Mouse (Mus musculus) CH12.LX (cell line): Measurements from ENCODE around the gene Ggcx. TPM values are rescaled to one million over a fixed set of nuclear protein-coding genes. Genes with fewer than 3 reads are reported as not detected.

Source experiments
- DNase-seq: peaks from one replicate; pipeline ENCODE4 v3.0.0-alpha.2; 2013; ENCODE audit errors: extremely low read depth
- H3K27ac ChIP-seq: 2 replicates; pipeline ENCODE4 v1.5.1; 2012; ENCODE audit warnings: low read depth, mild to moderate bottlenecking, control low read depth, moderate library complexity; ENCODE audit not compliant: insufficient read depth
- H3K27me3 ChIP-seq: replicated peaks from 2 replicates; pipeline ENCODE3; 2012; ENCODE audit warnings: inconsistent platforms
- H3K36me3 ChIP-seq, 2 experiments: replicated peaks in 1 of 2; 2 replicates each; pipeline versions ENCODE3 to v1.6.1; 2012; ENCODE audit warnings: inconsistent platforms in 1 of 2, low read length in 1 of 2, mild to moderate bottlenecking in 1 of 2, mixed read lengths in 1 of 2, moderate library complexity in 1 of 2; ENCODE audit not compliant: control insufficient read depth in 1 of 2, insufficient read depth in 1 of 2
- H3K4me1 ChIP-seq, 2 experiments: 2 replicates each; pipeline ENCODE4 v1.6.1; 2012; ENCODE audit warnings: inconsistent platforms in 1 of 2, moderate library complexity in 1 of 2; ENCODE audit not compliant: insufficient read depth in 2 of 2, control insufficient read depth in 1 of 2
- H3K4me2 ChIP-seq: 2 replicates; pipeline ENCODE4 v1.6.1; 2012; ENCODE audit warnings: low read depth, mild to moderate bottlenecking, control low read depth; ENCODE audit not compliant: poor library complexity, insufficient read depth, severe bottlenecking
- H3K4me3 ChIP-seq, 3 experiments: fragments of 150-350 bp in 1 of 3; sonication (generic) in 1 of 3; replicated peaks in 1 of 3; 2 replicates each; pipeline versions ENCODE3 to v1.5.1; 2011 to 2012; ENCODE audit warnings: low read depth in 2 of 3, low read length in 2 of 3, mild to moderate bottlenecking in 2 of 3, moderate library complexity in 2 of 3, control low read depth in 1 of 3, improper control_type of control experiment in 1 of 3, inconsistent platforms in 1 of 3, mixed read lengths in 1 of 3; ENCODE audit not compliant: poor library complexity in 1 of 3
- H3K79me2 ChIP-seq: replicated peaks from 2 replicates; pipeline ENCODE4 v1.6.1; 2012; ENCODE audit warnings: mild to moderate bottlenecking, moderate library complexity; ENCODE audit not compliant: control insufficient read depth, poor library complexity, insufficient read depth, severe bottlenecking; ENCODE audit errors: extremely low read depth
- H3K9ac ChIP-seq: 2 replicates; pipeline ENCODE4 v1.6.1; 2012; ENCODE audit warnings: low read depth, mild to moderate bottlenecking, control low read depth, moderate library complexity; ENCODE audit not compliant: insufficient read depth
- H3K9me3 ChIP-seq: replicated peaks from 2 replicates; pipeline ENCODE3; 2012; ENCODE audit warnings: low read length, inconsistent platforms, mixed read lengths
- CHD1 ChIP-seq: IDR thresholded peaks from 2 replicates; pipeline ENCODE4 v1.6.1; 2012; ENCODE audit warnings: low read depth, low read length, improper control_type of control experiment, inconsistent platforms
- CHD2 ChIP-seq: IDR thresholded peaks from 2 replicates; pipeline ENCODE4 v1.6.1; 2011; ENCODE audit warnings: low read length, improper control_type of control experiment
- CTCF ChIP-seq, 2 experiments: IDR thresholded peaks in 1 of 2; conservative IDR thresholded peaks in 1 of 2; 2 replicates each; pipeline ENCODE4 v1.5.1; 2011 to 2012; ENCODE audit warnings: low read depth in 2 of 2, low read length in 2 of 2, improper control_type of control experiment in 1 of 2, inconsistent platforms in 1 of 2, mild to moderate bottlenecking in 1 of 2, moderate library complexity in 1 of 2
- E2F4 ChIP-seq: IDR thresholded peaks from 2 replicates; pipeline ENCODE4 v1.6.1; 2011; ENCODE audit warnings: low read depth, low read length, improper control_type of control experiment; ENCODE audit not compliant: insufficient replicate concordance
- ELF1 ChIP-seq: IDR thresholded peaks from 2 replicates; pipeline ENCODE4 v1.6.1; 2014; ENCODE audit warnings: low read depth, mild to moderate bottlenecking, inconsistent platforms, low read length, improper control_type of control experiment
- EP300 ChIP-seq: IDR thresholded peaks from 2 replicates; pipeline ENCODE4 v1.6.1; 2011; ENCODE audit warnings: low read length, improper control_type of control experiment
- JUN ChIP-seq: IDR thresholded peaks from 2 replicates; pipeline ENCODE4 v1.6.1; 2011; ENCODE audit warnings: low read depth, mild to moderate bottlenecking, low read length, improper control_type of control experiment, moderate library complexity; ENCODE audit not compliant: insufficient read depth
- JUND ChIP-seq: conservative IDR thresholded peaks from 2 replicates; pipeline ENCODE4 v1.6.1; 2011; ENCODE audit warnings: low read depth, low read length, improper control_type of control experiment
- MAX ChIP-seq: IDR thresholded peaks from 2 replicates; pipeline ENCODE4 v1.6.1; 2011; ENCODE audit warnings: low read length, improper control_type of control experiment
- MAZ ChIP-seq: IDR thresholded peaks from 2 replicates; pipeline ENCODE4 v1.6.1; 2012; ENCODE audit warnings: low read depth, mild to moderate bottlenecking, inconsistent platforms, low read length, improper control_type of control experiment, moderate library complexity
- MXI1 ChIP-seq: IDR thresholded peaks from 2 replicates; pipeline ENCODE4 v1.6.1; 2011; ENCODE audit warnings: mild to moderate bottlenecking, low read depth, low read length, improper control_type of control experiment
- NELFE ChIP-seq: IDR thresholded peaks from 2 replicates; pipeline ENCODE4 v1.6.1; 2011; ENCODE audit warnings: low read depth, low read length, improper control_type of control experiment
- NRF1 ChIP-seq: IDR thresholded peaks from 2 replicates; pipeline ENCODE4 v1.6.1; 2014; ENCODE audit warnings: low read depth, mild to moderate bottlenecking, inconsistent platforms, low read length, improper control_type of control experiment, moderate library complexity
- PAX5 ChIP-seq: IDR thresholded peaks from 2 replicates; pipeline ENCODE4 v1.6.1; 2012; ENCODE audit warnings: low read length, inconsistent platforms, mixed read lengths
- POLR2A ChIP-seq: IDR thresholded peaks from 2 replicates; pipeline ENCODE4 v1.6.1; 2011; ENCODE audit warnings: low read depth, mild to moderate bottlenecking, improper control_type of control experiment, low read length
- POLR2AphosphoS2 ChIP-seq: IDR thresholded peaks from 2 replicates; pipeline ENCODE4 v1.6.1; 2011; ENCODE audit warnings: low read depth, low read length, improper control_type of control experiment
- RAD21 ChIP-seq: IDR thresholded peaks from 2 replicates; pipeline ENCODE4 v1.6.1; 2011; ENCODE audit warnings: low read depth, mild to moderate bottlenecking, low read length, improper control_type of control experiment, moderate library complexity
- SIN3A ChIP-seq: IDR thresholded peaks from 2 replicates; pipeline ENCODE4 v1.6.1; 2012; ENCODE audit warnings: low read length, improper control_type of control experiment, inconsistent platforms
- SMC3 ChIP-seq: IDR thresholded peaks from 2 replicates; pipeline ENCODE4 v1.6.1; 2011; ENCODE audit warnings: low read depth, low read length, improper control_type of control experiment
- USF1 ChIP-seq: IDR thresholded peaks from 2 replicates; pipeline ENCODE4 v1.6.1; 2014; ENCODE audit warnings: low read depth, mild to moderate bottlenecking, inconsistent platforms, low read length, improper control_type of control experiment
- ZKSCAN1 ChIP-seq: IDR thresholded peaks from 2 replicates; pipeline ENCODE4 v1.6.1; 2012; ENCODE audit warnings: low read depth, inconsistent platforms, low read length, improper control_type of control experiment, borderline replicate concordance
- ZNF384 ChIP-seq: IDR thresholded peaks from 2 replicates; pipeline ENCODE4 v1.6.1; 2012; ENCODE audit warnings: low read depth, low read length, improper control_type of control experiment, inconsistent platforms
- dilution Hi-C: fragments of 300-500 bp; cut with MboI; formaldehyde crosslinking; loops from 2 replicates; pipeline ENCODE4 v1.14.3; 2020; ENCODE audit warnings: low sequenced_read_pairs; ENCODE audit not compliant: extremely low pct_unique_long_range_greater_than_20kb, extremely low pct_ligation_motif_present
- in situ Hi-C: fragments of 300-500 bp; cut with MboI; formaldehyde crosslinking; loops from 3 replicates; pipeline ENCODE4 v1.14.3; 2019; ENCODE audit warnings: low sequenced_read_pairs, low pct_ligation_motif_present, low pct_unique_long_range_greater_than_20kb, mixed read lengths
- polyA plus RNA-seq: library from polyadenylated mRNA; unstranded; fragments of >175 nt; gene quantifications from 2 replicates; pipeline ENCODE4 v1.2.1, GENCODE M21; 2012; ENCODE audit warnings: low read depth; ENCODE audit not compliant: insufficient read length
- total RNA-seq, 2 experiments: library from RNA; depleted of rRNA; stranded (reverse); fragments of 300-350 nt in 1 of 2; fragments of >200 nt in 1 of 2; gene quantifications; 2 replicates each; pipeline ENCODE4 v1.2.3; 2012 to 2014

Gene Ggcx
- total and polyA plus RNA-seq, 3 experiments, result 5.2 to 7.8 (median 6.7) TPM

DNA sequence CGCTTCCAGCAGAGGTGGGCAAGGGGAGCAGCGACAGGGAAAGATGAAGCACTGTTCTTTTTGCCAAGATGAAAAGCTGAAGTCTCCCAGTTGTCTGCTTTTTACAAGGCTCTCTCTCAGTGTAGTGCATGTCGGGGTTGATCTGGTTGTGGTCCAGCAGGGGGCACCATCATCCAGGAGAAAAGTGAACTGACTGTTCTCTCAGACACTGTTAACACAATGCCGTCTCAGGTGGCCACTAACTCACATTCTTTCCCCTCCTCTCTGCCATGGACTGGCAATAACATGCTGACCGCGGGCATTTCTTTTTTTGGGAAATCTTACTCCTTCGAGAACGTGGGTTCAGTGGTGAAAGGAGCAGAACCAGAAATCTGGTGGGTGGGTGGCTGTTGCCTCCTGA is 13.9 kb downstream of the Ggcx start:
- Histone ChIP-seq H3K36me3 (peaks cover 72 to 86% of the 10 kb centered on the region in 2 experiments), H3K4me1 (peaks cover 0 to 20% of the 10 kb centered on the region in 2 experiments; a peak in 2 of 4 replicates)
- peak; percentile 95 for TF ChIP-seq RAD21
- no peak for TF ChIP-seq CHD2
- TF ChIP-seq MXI1, result no peak
- TF ChIP-seq MAX, result no peak
- peak; percentile 98 for TF ChIP-seq SMC3
- no peak for TF ChIP-seq E2F4
- no peak for TF ChIP-seq EP300
- no peak for TF ChIP-seq JUND
- TF ChIP-seq ZKSCAN1, result no peak
- no peak for TF ChIP-seq POLR2AphosphoS2
- no peak for TF ChIP-seq JUN
- no peak for TF ChIP-seq POLR2A
- peak; percentile 68 to 96 for TF ChIP-seq CTCF (conservative IDR thresholded peaks at IDR 0.05 in 1 of 2, IDR thresholded peaks at IDR 0.05 in 1 of 2; ENCODE audit: low read depth in 2 of 2, low read length in 2 of 2)
- TF ChIP-seq NRF1, result no peak
- TF ChIP-seq, all 38 proteins: peak for 3
- Histone ChIP-seq H3K4me2 (no peak overlapping the region), H3K79me2 (no peaks in the 10 kb centered on the region), H3K4me3 (no peak overlapping the region), H3K9ac (no peak overlapping the region), H3K27ac (no peak overlapping the region), H3K27me3 (no peaks in the 10 kb centered on the region), H3K9me3 (peaks cover 12% of the 10 kb centered on the region)
- peak; percentile 83 for DNase-seq
- dilution Hi-C loops, result no loop called here
- in situ Hi-C loops, result loop anchor here (5.0 kb wide), 1 partner anchor 109 kb away; no protein-coding TSS in a partner anchor

DNA sequence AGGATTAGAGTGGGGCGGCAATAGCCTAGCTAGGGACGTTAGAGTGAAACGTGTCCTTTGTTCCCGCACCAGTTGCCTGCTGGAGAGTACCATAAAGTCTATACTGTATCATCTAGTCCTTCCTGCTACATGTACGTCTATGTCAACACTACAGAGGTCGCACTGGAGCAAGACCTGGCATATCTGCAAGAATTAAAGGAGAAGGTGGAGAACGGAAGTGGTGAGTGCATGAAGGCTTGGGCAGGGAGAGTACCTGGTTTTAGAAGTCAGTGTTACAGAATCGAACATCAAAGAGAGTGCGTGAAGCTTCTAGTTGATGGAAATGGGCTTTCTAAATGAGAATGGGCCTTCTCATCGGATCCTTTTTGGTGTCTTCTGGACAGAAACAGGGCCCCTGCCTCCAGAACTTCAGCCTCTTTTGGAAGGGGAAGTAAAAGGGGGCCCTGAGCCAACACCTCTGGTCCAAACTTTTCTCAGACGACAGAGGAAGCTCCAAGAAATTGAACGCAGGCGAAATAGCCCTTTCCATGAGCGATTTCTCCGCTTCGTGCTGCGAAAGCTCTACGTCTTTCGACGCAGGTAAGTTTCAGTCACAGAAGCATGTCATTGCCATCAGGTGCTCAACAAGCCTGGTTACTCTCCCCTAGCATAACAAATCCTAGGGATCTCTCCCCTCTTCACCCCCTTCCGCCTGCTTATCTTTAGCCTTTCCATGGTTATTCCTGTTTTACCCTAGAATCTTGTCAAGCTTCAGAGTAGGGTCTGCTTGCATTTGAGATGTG is 15.1 kb downstream of the Ggcx start:
- Histone ChIP-seq H3K27me3 (no peaks in the 10 kb centered on the region), H3K27ac (no peak overlapping the region), H3K4me3 (no peak overlapping the region), H3K79me2 (no peaks in the 10 kb centered on the region), H3K4me2 (no peak overlapping the region), H3K9ac (no peak overlapping the region), H3K9me3 (peaks cover 12% of the 10 kb centered on the region), H3K4me1 (peaks cover 0 to 25% of the 10 kb centered on the region in 2 experiments; a peak in 2 of 4 replicates), H3K36me3 (peaks cover 72 to 82% of the 10 kb centered on the region in 2 experiments)
- TF ChIP-seq SIN3A (no peak), MAZ (no peak), CHD1 (no peak), USF1 (no peak), ELF1 (no peak), ZNF384 (no peak), PAX5 (no peak), NELFE (no peak), RAD21 (no peak), SMC3 (no peak)
- dilution Hi-C loops (no loop called here), in situ Hi-C loops (loop anchor here (5.0 kb wide), 1 partner anchor 108 kb away; no protein-coding TSS in a partner anchor)
- no peak for DNase-seq
